Mouse (Mus musculus) yolk sac, embryonic 10.5 days (tissue): ENCODE measurements around the gene Galc.
"Not testable (repeated sequence)": the region's sequence is repeated elsewhere in the genome, so short reads cannot be mapped to it uniquely, and the experiment has no call there.

Source experiments
- DNase-seq: peaks from one replicate; pipeline ENCODE4 v3.0.0-alpha.2; 2017; ENCODE audit warnings: low spot score

Gene Galc

GRCm38 (mm10) chr12:98252417-98252816 is 6.8 kb downstream of the Galc start:
- no peak for DNase-seq

- DNase-seq, result no peak
Measured at GRCm38 (mm10) chr12:98250327-98250726, 8.9 kb downstream of the Galc start.

- no peak for DNase-seq
Measured at GRCm38 (mm10) chr12:98249671-98250070, 9.6 kb downstream of the Galc start.

DNA sequence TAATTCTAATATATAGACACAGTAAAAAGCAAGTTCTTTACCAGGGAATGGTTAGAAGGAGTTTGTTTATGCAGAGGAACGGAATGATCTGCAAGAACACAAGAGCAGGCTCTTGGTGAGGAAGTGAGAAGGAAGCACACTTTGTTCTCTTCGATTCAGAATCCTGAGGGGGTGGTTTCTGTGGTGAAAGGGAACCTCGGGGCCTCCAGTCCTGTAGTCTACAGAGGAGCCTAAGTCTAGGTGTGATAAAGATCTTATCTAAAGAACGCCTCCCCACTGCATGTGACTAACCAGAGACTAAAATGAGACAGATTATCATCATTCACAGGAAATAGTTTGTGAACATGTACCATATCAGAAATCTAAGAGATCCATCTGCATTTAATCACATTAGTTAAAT is 12.4 kb downstream of the Galc start:
- DNase-seq, result no peak

- DNase-seq, result no peak
Measured at GRCm38 (mm10) chr12:98244865-98245264, 14.4 kb downstream of the Galc start.

DNA sequence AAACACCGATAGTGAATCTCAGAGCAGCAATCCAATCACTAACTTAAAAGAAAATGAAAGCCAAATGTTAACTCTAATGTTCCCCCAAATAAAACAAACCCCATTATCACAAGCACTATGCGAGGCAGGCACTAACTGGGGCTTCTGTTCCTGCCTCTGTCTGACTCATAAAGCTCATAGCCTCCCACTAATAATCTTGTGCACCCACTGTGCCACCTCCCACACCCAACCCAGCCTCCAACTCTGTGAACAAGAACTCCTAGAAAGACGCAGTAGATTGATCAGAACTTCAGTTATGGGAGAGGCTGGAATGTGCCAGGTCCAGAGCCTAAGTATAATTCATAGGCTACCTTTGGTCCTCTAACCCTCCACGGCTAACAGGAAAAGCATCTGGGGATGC is 15.1 kb downstream of the Galc start:
- no peak for DNase-seq

- DNase-seq, result not testable (repeated sequence)
Measured at GRCm38 (mm10) chr12:98238478-98238877, 20.8 kb downstream of the Galc start.

- no peak for DNase-seq
Measured at GRCm38 (mm10) chr12:98227037-98227436, 32.2 kb downstream of the Galc start.

- DNase-seq, result no peak
Measured at GRCm38 (mm10) chr12:98223286-98223685, 36.0 kb downstream of the Galc start.

DNA sequence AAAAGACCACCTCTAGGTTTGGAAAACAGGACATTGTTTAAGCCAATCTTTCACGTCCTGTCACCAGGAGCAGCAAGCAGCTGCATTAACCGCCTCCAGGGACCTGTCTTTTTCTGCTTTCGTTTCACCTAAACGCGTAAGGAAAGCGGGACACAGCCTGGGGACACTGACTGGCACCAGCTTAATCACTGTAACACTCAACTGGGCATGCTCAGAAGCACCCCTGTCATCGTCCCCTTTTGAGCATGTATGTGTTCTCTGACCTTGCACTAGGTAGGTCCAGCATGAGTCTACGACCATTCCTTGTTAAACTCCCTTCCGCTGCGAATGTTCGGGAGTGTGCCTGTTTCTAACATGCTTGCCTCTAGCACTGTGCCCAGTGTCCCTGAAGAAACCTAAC is 42.8 kb downstream of the Galc start:
- no peak for DNase-seq

DNA sequence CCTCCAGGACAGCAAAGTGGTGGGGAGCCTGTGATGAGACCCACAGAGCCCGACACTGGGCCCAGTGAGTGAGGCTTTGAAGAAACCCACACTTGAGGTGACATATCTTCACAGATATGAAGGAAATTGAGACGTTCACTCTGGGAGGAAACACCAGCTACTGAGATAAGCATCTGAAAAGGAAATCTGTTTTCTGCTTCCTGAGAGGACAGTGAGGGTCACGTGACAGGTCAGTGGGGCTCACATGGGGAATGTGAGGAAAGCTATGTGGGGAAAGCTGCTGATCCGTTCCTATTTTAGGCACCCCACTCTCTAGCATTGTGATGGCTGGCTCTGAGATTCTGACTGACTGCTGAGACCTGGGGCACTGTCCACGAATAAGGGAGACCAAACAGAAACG is 43.7 kb downstream of the Galc start:
- peak; percentile 3 for DNase-seq

GRCm38 (mm10) chr12:98214191-98214590 is 45.1 kb downstream of the Galc start:
- no peak for DNase-seq

DNA sequence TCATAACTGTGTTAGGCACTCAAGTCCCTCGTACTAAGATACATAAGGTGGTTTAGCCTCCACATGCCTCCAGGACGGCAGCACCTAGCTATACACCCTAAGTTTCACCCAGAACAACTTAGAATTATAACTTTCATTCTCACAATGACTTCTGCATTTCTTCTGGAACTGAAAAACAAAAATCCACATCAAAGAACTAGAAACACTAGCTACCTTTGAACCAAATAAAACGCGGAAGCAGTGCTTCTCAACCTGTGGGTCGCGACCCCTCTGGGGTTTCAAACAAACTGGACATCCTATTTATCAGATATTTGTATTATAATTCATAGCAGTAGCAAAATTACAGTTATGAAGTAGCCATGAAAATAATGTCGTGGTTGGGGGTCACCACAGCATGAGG is 45.5 kb downstream of the Galc start:
- no peak for DNase-seq

- no peak for DNase-seq
Measured at GRCm38 (mm10) chr12:98213332-98213731, 45.9 kb downstream of the Galc start.

DNA sequence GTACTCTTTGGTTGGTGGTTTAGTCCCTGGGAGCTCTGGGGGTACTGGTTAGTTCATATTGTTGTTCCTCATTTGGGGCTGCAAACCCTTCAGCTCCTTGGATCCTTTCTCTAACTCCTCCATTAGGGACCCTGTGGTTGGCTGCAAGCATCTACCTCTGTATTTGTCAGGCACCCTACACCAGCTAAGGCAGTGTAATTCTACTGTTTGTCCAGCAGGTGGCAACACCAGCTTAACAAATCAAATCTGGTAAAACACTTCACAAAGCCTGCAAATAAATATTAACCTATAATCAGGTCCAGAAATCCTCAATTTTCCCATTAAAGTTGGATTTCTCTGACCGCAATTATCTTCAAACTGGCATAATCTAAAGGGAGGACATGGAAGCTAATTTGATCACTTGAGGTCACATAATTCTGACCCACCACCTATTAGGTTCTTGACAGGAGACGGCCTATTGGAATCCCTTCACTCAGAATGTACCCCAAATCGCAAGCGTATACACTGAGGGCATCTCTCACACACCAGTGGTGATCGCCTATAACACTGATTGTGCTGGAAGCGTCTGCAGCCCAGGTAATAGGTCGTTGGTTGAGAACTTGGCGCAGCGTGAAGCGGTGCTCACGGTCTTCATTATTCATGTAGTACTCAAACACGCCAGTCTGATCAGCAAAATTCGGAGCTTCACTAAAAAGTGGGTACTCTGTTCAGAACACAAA is 46.6 kb downstream of the Galc start:
- peak; percentile 6 for DNase-seq

DNA sequence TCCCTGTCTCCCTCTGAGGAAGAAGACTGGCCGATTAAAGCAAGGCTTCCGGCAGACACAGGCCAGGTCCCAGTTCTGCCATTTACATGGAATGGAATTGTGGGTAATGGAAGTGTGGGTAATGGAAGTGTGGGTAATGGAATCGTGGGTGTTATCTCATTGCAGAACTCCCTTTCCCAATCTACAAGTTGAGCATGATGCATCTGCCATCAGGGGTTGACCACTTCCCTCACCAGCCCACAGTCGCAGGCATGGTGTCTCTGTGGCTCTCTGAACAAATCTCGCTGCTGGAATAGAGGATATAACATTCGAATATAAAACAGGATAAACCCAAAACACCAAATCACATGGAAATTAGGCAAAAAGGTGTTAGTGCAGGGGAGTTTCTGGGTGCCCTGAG is 48.8 kb downstream of the Galc start:
- no peak for DNase-seq

DNA sequence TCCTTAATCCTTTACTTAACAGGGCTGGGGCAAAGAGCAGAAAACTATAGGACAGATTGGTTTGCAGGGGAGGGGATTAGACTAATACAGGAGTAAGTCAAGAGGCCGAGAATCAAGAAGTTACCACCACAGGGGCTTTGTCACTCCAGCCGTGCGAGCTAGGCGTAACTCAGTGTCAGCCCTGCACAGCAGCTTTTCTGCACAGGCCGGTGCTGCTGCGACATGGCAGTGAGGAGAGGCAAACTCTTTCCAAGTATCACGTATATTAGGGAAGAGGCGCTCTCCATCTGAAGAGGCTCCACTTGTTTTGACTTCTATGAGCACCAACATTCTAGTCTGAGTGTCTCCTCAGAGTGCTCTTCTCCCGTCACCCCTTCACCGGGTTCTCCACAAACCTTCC is 51.2 kb downstream of the Galc start:
- DNase-seq, result no peak

- no peak for DNase-seq
Measured at GRCm38 (mm10) chr12:98205450-98206051, 53.7 kb downstream of the Galc start.

- DNase-seq, result no peak
Measured at GRCm38 (mm10) chr12:98197401-98197800, 61.9 kb downstream of the Galc start.

- DNase-seq, result no peak
Measured at GRCm38 (mm10) chr12:98190201-98190600, 69.1 kb downstream of the Galc start.

DNA sequence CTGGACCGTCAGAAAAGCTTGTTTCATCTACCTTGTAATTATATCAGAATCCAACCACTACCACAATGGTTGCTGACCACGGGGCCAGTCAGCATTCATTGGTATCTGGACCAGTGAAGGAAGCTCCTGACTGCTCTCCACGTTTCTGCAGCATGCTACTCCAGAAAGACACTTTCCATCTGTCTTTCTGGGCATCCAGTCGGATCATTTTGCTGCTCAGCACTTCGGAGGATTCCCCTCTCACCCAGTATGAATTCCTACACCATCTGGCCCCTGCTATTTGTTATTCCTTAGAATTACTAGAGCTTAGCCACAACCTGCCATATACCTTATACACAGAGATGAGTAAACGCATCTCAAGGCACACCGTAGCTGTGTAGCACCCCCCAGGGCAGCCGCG is 70.2 kb downstream of the Galc start:
- no peak for DNase-seq

DNA sequence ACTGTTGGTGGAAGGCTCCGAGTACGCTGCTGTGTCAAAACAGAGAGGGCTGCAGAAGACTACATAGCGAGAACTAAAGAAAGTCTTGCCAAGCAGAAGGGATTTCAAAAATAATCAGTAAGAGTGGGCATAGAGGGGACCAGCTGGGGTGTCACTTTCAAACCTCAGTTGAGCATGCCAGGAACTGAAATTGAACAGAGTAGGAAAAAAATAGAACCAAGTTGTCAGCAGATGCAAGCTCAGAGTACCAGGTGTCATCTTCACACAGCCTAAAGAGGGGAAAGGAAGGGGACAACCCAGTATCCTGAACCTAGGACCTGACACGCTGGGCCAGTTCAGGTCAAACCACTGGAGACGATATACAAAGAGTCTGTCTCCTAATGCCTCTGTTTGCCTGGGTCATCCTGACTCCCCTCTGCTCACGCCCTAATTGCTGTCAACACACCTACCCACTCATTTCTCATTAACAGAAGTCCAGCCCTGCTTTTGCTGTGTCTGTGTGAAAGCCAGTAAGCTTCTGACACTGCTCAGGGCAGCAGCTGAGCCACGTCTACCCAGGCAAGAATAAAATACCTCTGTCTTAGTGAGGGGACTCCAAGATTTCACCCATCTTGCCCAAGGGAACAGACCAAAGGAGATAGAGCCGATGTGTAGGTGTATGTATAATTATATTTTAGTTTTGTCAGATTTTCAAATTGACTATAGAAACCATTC is 71.9 kb downstream of the Galc start:
- no peak for DNase-seq

- DNase-seq, result peak; percentile 35
Measured at GRCm38 (mm10) chr12:98181729-98182128, 77.5 kb downstream of the Galc start.
